Mouse (Mus musculus) heart, adult 2 months (tissue): ENCODE data around the gene Il12b.

Experiments used
- CTCF ChIP-seq: fragments of 200-600 bp; IDR thresholded peaks from 2 replicates; pipeline ENCODE4 v1.8.1; 2022; ENCODE audit warnings: antibody characterized with exemption, mild to moderate bottlenecking, moderate library complexity
- EP300 ChIP-seq: fragments of 200-500 bp; IDR thresholded peaks from 2 replicates; pipeline ENCODE4 v1.6.1; 2011; ENCODE audit warnings: low read depth, low read length, control low read depth; ENCODE audit not compliant: insufficient read depth
- POLR2A ChIP-seq: fragments of 200-500 bp; IDR thresholded peaks from 2 replicates; pipeline ENCODE4 v1.6.1; 2011; ENCODE audit warnings: mild to moderate bottlenecking, low read depth, low read length, control low read depth; ENCODE audit not compliant: insufficient read depth

- TF ChIP-seq CTCF (no peak), POLR2A (no peak), EP300 (no peak)
Measured at GRCm38 (mm10) chr11:44410413-44410812, 10.6 kb downstream of the Il12b start.
